Mouse (Mus musculus): Measurements from ENCODE around the gene Rfx6. TPM values are rescaled to one million over a fixed set of nuclear protein-coding genes. Genes with fewer than 3 reads are reported as not detected.

The Rfx6 gene
- polyA plus RNA-seq, 1 experiment = not detected

DNA sequence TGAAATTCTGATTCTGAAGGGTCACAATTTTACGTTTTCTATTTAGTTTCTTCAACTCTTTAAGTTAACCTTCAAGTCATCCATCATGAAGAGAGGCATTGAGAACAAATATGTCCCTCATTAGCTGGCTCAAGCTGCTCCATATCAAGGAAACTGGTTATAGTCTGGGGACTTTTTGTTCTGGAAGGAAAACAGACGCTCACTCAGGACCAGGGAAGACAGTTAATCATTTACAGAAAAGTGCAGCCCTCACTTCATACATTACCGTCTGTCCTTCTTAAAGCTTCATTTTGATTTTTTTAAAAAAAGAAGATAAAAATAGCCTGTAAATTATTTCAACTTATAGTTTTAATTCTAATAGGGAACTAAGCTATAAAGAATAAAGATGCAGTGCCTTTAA, 43.3 kb downstream of the Rfx6 start:
- no peaks in the 10 kb centered on the region for H3K79me2 ChIP-seq (ENCODE audit: control insufficient read depth, insufficient read depth)
- no peak overlapping the region for H3K4me2 ChIP-seq (ENCODE audit: low read depth)
- H3K27me3 ChIP-seq (ENCODE audit: control insufficient read depth, insufficient read depth, insufficient read length) = no peaks in the 10 kb centered on the region
- H3ac ChIP-seq (ENCODE audit: control insufficient read depth, insufficient read length) = no peak overlapping the region
- H3K36me3 ChIP-seq (ENCODE audit: control insufficient read depth, insufficient read depth) = no peaks in the 10 kb centered on the region
- no peak for TF ChIP-seq E2F4 (IDR thresholded peaks at IDR 0.05; ENCODE audit: insufficient read depth)
- TF ChIP-seq MAX (IDR thresholded peaks at IDR 0.05; ENCODE audit: low read depth) = no peak
- TF ChIP-seq CEBPB (IDR thresholded peaks at IDR 0.05; ENCODE audit: insufficient read depth, poor library complexity, severe bottlenecking) = no peak
- no peak for TF ChIP-seq POLR2A (IDR thresholded peaks at IDR 0.05; ENCODE audit: insufficient read length, low read depth)
- no peak for TF ChIP-seq USF1 (IDR thresholded peaks at IDR 0.05; ENCODE audit: low read depth)
- TF ChIP-seq TCF3 (IDR thresholded peaks at IDR 0.05; ENCODE audit: insufficient read length, low read depth) = no peak
- TF ChIP-seq MYOG (IDR thresholded peaks at IDR 0.05; ENCODE audit: control insufficient read depth in 1 of 3, insufficient read depth in 1 of 3, insufficient read length in 2 of 3, low read depth in 2 of 3) = no peak
- no peak for TF ChIP-seq MYOD1 (IDR thresholded peaks at IDR 0.05; ENCODE audit: control insufficient read depth in 1 of 3, insufficient read length in 2 of 3, low read depth in 2 of 3)
- TF ChIP-seq REST (IDR thresholded peaks at IDR 0.05; ENCODE audit: insufficient read depth, insufficient read length) = no peak
- no peak for TF ChIP-seq SRF (IDR thresholded peaks at IDR 0.05; ENCODE audit: control insufficient read depth, insufficient read length, low read depth)
- TF ChIP-seq TCF12 (IDR thresholded peaks at IDR 0.05; ENCODE audit: insufficient read depth, poor library complexity, severe bottlenecking) = no peak
- TF ChIP-seq POLR2AphosphoS2 (IDR thresholded peaks at IDR 0.05; ENCODE audit: insufficient read length, low read depth) = no peak
- H3K4me3 ChIP-seq = no peak overlapping the region

DNA sequence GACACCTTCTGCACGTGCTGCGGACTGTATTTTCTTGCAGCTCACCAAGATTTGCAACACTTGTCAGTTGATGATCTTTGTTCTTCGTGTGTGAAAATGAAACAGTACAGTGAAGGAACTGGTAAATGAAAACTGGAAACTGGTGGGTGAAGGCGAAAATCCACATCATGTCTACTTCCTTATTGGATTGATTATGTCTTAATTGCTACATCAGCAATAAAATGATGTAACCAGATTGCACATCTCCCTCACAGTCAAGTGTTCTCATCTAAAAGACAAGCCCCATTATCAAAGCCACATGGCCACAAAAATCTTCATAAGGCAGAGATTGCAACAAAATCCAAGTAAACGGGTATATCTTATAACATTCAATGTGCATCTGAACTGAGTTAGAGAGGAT, 83.9 kb downstream of the Rfx6 start:
- Histone ChIP-seq H3K36me3 (ENCODE audit: control insufficient read depth, insufficient read depth) (no peaks in the 10 kb centered on the region), H3K27me3 (ENCODE audit: control insufficient read depth, insufficient read depth, insufficient read length) (no peaks in the 10 kb centered on the region), H3K4me3 (no peak overlapping the region), H3ac (ENCODE audit: control insufficient read depth, insufficient read length) (no peak overlapping the region), H3K4me2 (ENCODE audit: low read depth) (no peak overlapping the region), H3K79me2 (ENCODE audit: control insufficient read depth, insufficient read depth) (no peaks in the 10 kb centered on the region)
- no peak for TF ChIP-seq CEBPB (IDR thresholded peaks at IDR 0.05; ENCODE audit: insufficient read depth, poor library complexity, severe bottlenecking)
- TF ChIP-seq MYOD1 (IDR thresholded peaks at IDR 0.05; ENCODE audit: control insufficient read depth in 1 of 3, insufficient read length in 2 of 3, low read depth in 2 of 3) = no peak

DNA sequence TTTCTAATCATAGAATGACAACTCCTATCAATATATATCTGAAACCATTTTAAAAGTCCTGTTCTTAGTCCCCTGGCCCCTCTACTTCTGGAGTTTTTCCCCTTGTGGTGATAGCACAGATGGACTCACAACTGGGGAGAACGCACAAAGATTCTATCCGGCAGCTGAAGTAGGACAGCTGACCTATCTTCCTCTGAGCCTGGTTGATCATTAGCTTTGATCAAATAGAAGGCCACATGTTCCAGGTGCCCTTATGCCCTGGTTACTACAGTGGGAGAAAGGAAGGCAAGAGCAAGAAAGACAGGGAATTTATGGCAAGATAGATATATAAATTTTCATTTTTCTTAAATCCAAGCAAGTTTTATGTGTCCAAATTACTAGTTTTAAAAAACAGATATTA, 85.7 kb downstream of the Rfx6 start:
- Histone ChIP-seq H3K36me3 (ENCODE audit: control insufficient read depth, insufficient read depth) (no peaks in the 10 kb centered on the region), H3K4me3 (no peak overlapping the region), H3ac (ENCODE audit: control insufficient read depth, insufficient read length) (no peak overlapping the region), H3K4me2 (ENCODE audit: low read depth) (no peak overlapping the region), H3K27me3 (ENCODE audit: control insufficient read depth, insufficient read depth, insufficient read length) (peaks cover 5% of the 10 kb centered on the region), H3K79me2 (ENCODE audit: control insufficient read depth, insufficient read depth) (no peaks in the 10 kb centered on the region)
- TF ChIP-seq MYOG (IDR thresholded peaks at IDR 0.05; ENCODE audit: control insufficient read depth in 1 of 3, insufficient read depth in 1 of 3, insufficient read length in 2 of 3, low read depth in 2 of 3) (no peak), MYOD1 (IDR thresholded peaks at IDR 0.05; ENCODE audit: control insufficient read depth in 1 of 3, insufficient read length in 2 of 3, low read depth in 2 of 3) (no peak), USF1 (IDR thresholded peaks at IDR 0.05; ENCODE audit: low read depth) (no peak), CEBPB (IDR thresholded peaks at IDR 0.05; ENCODE audit: insufficient read depth, poor library complexity, severe bottlenecking) (no peak), REST (IDR thresholded peaks at IDR 0.05; ENCODE audit: insufficient read depth, insufficient read length) (no peak), TCF12 (IDR thresholded peaks at IDR 0.05; ENCODE audit: insufficient read depth, poor library complexity, severe bottlenecking) (no peak), E2F4 (IDR thresholded peaks at IDR 0.05; ENCODE audit: insufficient read depth) (no peak), TCF3 (IDR thresholded peaks at IDR 0.05; ENCODE audit: insufficient read length, low read depth) (no peak)

DNA sequence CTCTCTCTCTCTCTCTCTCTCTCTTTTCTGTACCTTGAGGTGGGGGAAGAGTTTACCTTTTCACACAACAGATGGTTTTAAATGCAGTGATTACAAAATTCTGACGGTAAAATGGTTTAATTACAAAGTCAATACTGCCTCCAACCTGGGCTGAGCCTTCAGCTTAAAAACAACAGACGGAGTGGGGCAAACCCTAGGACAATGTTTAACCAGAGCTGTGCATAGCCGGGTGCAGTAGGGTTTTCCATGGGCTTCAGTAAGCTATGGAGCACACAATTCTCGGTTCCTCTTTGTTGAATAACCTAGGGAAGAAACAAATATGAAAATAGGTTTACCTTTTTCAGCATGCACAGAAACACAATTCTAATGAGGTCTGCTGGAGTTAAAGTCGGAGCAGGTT, 90.9 kb downstream of the Rfx6 start:
- no peak for TF ChIP-seq MYOG (IDR thresholded peaks at IDR 0.05; ENCODE audit: control insufficient read depth in 1 of 3, insufficient read depth in 1 of 3, insufficient read length in 2 of 3, low read depth in 2 of 3)
- TF ChIP-seq MAX (IDR thresholded peaks at IDR 0.05; ENCODE audit: low read depth) = no peak
- no peak for TF ChIP-seq MYOD1 (IDR thresholded peaks at IDR 0.05; ENCODE audit: control insufficient read depth in 1 of 3, insufficient read length in 2 of 3, low read depth in 2 of 3)
- TF ChIP-seq REST (IDR thresholded peaks at IDR 0.05; ENCODE audit: insufficient read depth, insufficient read length) = no peak
- TF ChIP-seq E2F4 (IDR thresholded peaks at IDR 0.05; ENCODE audit: insufficient read depth) = no peak
- no peak for TF ChIP-seq SRF (IDR thresholded peaks at IDR 0.05; ENCODE audit: control insufficient read depth, insufficient read length, low read depth)
- no peaks in the 10 kb centered on the region for H3K36me3 ChIP-seq (ENCODE audit: control insufficient read depth, insufficient read depth)

DNA sequence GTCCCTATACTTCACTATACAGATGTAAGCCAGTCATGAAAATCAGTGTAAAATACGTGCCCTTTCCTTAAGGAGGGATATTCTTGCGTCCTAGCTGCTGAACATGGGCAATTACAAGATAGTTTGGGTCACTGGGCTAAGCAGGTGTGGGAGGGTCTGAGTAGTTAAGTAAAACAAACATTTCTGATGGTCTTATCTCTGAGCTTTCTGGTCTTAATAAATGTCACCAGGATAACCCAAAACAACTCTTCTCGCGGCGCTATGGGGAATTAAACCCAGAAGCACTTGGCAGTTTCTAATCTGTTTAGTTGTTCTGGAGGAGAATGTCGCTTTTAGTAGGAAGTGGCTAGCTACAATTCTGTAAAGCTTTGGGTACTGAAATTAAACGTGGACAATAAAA, 91.7 kb downstream of the Rfx6 start:
- Histone ChIP-seq H3ac (ENCODE audit: control insufficient read depth, insufficient read length) (no peak overlapping the region), H3K4me2 (ENCODE audit: low read depth) (no peak overlapping the region), H3K4me3 (no peak overlapping the region), H3K27me3 (ENCODE audit: control insufficient read depth, insufficient read depth, insufficient read length) (peaks cover 9% of the 10 kb centered on the region), H3K79me2 (ENCODE audit: control insufficient read depth, insufficient read depth) (no peaks in the 10 kb centered on the region), H3K36me3 (ENCODE audit: control insufficient read depth, insufficient read depth) (no peaks in the 10 kb centered on the region)
- no peak for TF ChIP-seq E2F4 (IDR thresholded peaks at IDR 0.05; ENCODE audit: insufficient read depth)
- TF ChIP-seq MAX (IDR thresholded peaks at IDR 0.05; ENCODE audit: low read depth) = no peak
- TF ChIP-seq TCF3 (IDR thresholded peaks at IDR 0.05; ENCODE audit: insufficient read length, low read depth) = no peak
- TF ChIP-seq SRF (IDR thresholded peaks at IDR 0.05; ENCODE audit: control insufficient read depth, insufficient read length, low read depth) = no peak
- TF ChIP-seq TCF12 (IDR thresholded peaks at IDR 0.05; ENCODE audit: insufficient read depth, poor library complexity, severe bottlenecking) = no peak
- TF ChIP-seq REST (IDR thresholded peaks at IDR 0.05; ENCODE audit: insufficient read depth, insufficient read length) = no peak
- TF ChIP-seq USF1 (IDR thresholded peaks at IDR 0.05; ENCODE audit: low read depth) = no peak
- no peak for TF ChIP-seq MYOG (IDR thresholded peaks at IDR 0.05; ENCODE audit: control insufficient read depth in 1 of 3, insufficient read depth in 1 of 3, insufficient read length in 2 of 3, low read depth in 2 of 3)
- no peak for TF ChIP-seq POLR2A (IDR thresholded peaks at IDR 0.05; ENCODE audit: insufficient read length, low read depth)
- no peak for TF ChIP-seq POLR2AphosphoS2 (IDR thresholded peaks at IDR 0.05; ENCODE audit: insufficient read length, low read depth)
- TF ChIP-seq MYOD1 (IDR thresholded peaks at IDR 0.05; ENCODE audit: control insufficient read depth in 1 of 3, insufficient read length in 2 of 3, low read depth in 2 of 3) = no peak
- no peak for TF ChIP-seq CEBPB (IDR thresholded peaks at IDR 0.05; ENCODE audit: insufficient read depth, poor library complexity, severe bottlenecking)

More for the DNA sequence above, 90.9 kb downstream of the Rfx6 start:
- Histone ChIP-seq H3ac (ENCODE audit: control insufficient read depth, insufficient read length) (no peak overlapping the region), H3K79me2 (ENCODE audit: control insufficient read depth, insufficient read depth) (no peaks in the 10 kb centered on the region), H3K4me2 (ENCODE audit: low read depth) (no peak overlapping the region), H3K4me3 (no peak overlapping the region), H3K27me3 (ENCODE audit: control insufficient read depth, insufficient read depth, insufficient read length) (peaks cover 9% of the 10 kb centered on the region)

Measured in myocyte (in vitro differentiated cells).